Mouse (Mus musculus) lung, postnatal 0 days (tissue): ENCODE measurements at regions not wholly inside any gene's neighbourhood (a gene's known extent, or its start where the extent isn't known, plus 50 kb on each side); places are given as distances from the start of the nearest gene placed in this dataset.

Experiments
- ATAC-seq: fragments of 200-750 bp; cut with Nextera tagmentation; 2 replicates; pipeline ENCODE4 v1.8.0; 2017; ENCODE audit warnings: moderate library complexity
- DNase-seq: peaks from one replicate; pipeline ENCODE4 v3.0.0-alpha.2; 2016; ENCODE audit warnings: low spot score
- H3K27ac ChIP-seq: fragments of 300-500 bp; sonication (generic); 2 replicates; pipeline ENCODE4 v1.5.1; 2014; ENCODE audit warnings: antibody characterized with exemption, mild to moderate bottlenecking, low read length, mixed read lengths
- H3K27me3 ChIP-seq: fragments of 300-500 bp; sonication (generic); replicated peaks from 2 replicates; pipeline ENCODE4 v1.6.1; 2014; ENCODE audit warnings: low read length, mixed read lengths; ENCODE audit not compliant: insufficient read depth
- H3K36me3 ChIP-seq: fragments of 300-500 bp; sonication (generic); 2 replicates; pipeline ENCODE4 v1.6.1; 2014; ENCODE audit warnings: low read length, mixed read lengths; ENCODE audit not compliant: insufficient read depth
- H3K4me1 ChIP-seq: fragments of 300-500 bp; sonication (generic); 2 replicates; pipeline ENCODE4 v1.6.1; 2014; ENCODE audit warnings: antibody characterized with exemption, low read depth, low read length, mixed read lengths; ENCODE audit not compliant: insufficient read depth
- H3K4me2 ChIP-seq: fragments of 300-500 bp; sonication (generic); replicated peaks from 2 replicates; pipeline ENCODE4 v1.6.1; 2014; ENCODE audit warnings: low read depth, mild to moderate bottlenecking, low read length, moderate library complexity, mixed read lengths
- H3K4me3 ChIP-seq: fragments of 300-500 bp; sonication (generic); 2 replicates; pipeline ENCODE4 v1.5.1; 2014; ENCODE audit warnings: low read depth, low read length
- H3K9ac ChIP-seq: fragments of 300-500 bp; sonication (generic); replicated peaks from 2 replicates; pipeline ENCODE4 v1.6.1; 2014; ENCODE audit warnings: low read depth, mild to moderate bottlenecking
- H3K9me3 ChIP-seq: fragments of 300-500 bp; sonication (generic); 2 replicates; pipeline ENCODE4 v1.6.1; 2016; ENCODE audit warnings: low read length, mixed read lengths
- CTCF ChIP-seq: IDR thresholded peaks from 2 replicates; pipeline ENCODE4 v1.5.1; 2016; ENCODE audit warnings: antibody characterized with exemption, mild to moderate bottlenecking
- EP300 ChIP-seq: IDR thresholded peaks from 2 replicates; pipeline ENCODE4 v1.6.1; 2016; ENCODE audit warnings: antibody characterized with exemption, mild to moderate bottlenecking, control low read depth
- WGBS: fragments of 180-500 bp; shearing (Covaris S2); extraction: QIAGEN DNeasy Blood & Tissue Kit; methylation state at CpG from one replicate; pipeline ENCODE4 v1.1.7; 2014; 5-methylcytosine and 5-hydroxymethylcytosine counted together

GRCm38 (mm10) chr13:20661243-20661642, 132.7 kb upstream of the Aoah start:
- Histone ChIP-seq H3K4me3 (no peak overlapping the region), H3K27me3 (no peaks in the 10 kb centered on the region), H3K9ac (no peak overlapping the region), H3K4me1 (no peaks in the 10 kb centered on the region), H3K9me3 (no peaks in the 10 kb centered on the region), H3K27ac (no peak overlapping the region), H3K4me2 (no peak overlapping the region), H3K36me3 (no peaks in the 10 kb centered on the region)
- ATAC-seq (no peak), DNase-seq (no peak)
- WGBS, result 50% methylated on average over 1 of the region's 1 CpGs
- TF ChIP-seq CTCF, result no peak

GRCm38 (mm10) chr13:20678754-20679153, 115.2 kb upstream of the Aoah start:
- 58% methylated on average over 3 of the region's 3 CpGs for WGBS
- Histone ChIP-seq H3K4me3 (no peak overlapping the region), H3K4me1 (no peaks in the 10 kb centered on the region), H3K9me3 (no peaks in the 10 kb centered on the region), H3K27me3 (no peaks in the 10 kb centered on the region), H3K27ac (no peak overlapping the region), H3K36me3 (no peaks in the 10 kb centered on the region), H3K9ac (no peak overlapping the region), H3K4me2 (no peak overlapping the region)
- ATAC-seq (no peak), DNase-seq (peak; percentile 10)
- no peak for TF ChIP-seq CTCF
- TF ChIP-seq EP300, result no peak

GRCm38 (mm10) chr13:20686914-20687313, 107.0 kb upstream of the Aoah start:
- Histone ChIP-seq H3K27ac (no peak overlapping the region), H3K4me1 (no peaks in the 10 kb centered on the region), H3K4me3 (no peak overlapping the region), H3K9me3 (no peaks in the 10 kb centered on the region), H3K4me2 (no peak overlapping the region), H3K27me3 (no peaks in the 10 kb centered on the region), H3K36me3 (no peaks in the 10 kb centered on the region), H3K9ac (no peak overlapping the region)
- ATAC-seq (no peak), DNase-seq (no peak)
- TF ChIP-seq EP300 (no peak), CTCF (no peak)
- WGBS, result 64% methylated on average over 9 of the region's 9 CpGs

GRCm38 (mm10) chr13:20687453-20687852, 106.5 kb upstream of the Aoah start:
- Histone ChIP-seq H3K9ac (no peak overlapping the region), H3K4me1 (no peaks in the 10 kb centered on the region), H3K27ac (no peak overlapping the region), H3K36me3 (no peaks in the 10 kb centered on the region), H3K9me3 (no peaks in the 10 kb centered on the region), H3K27me3 (no peaks in the 10 kb centered on the region), H3K4me2 (no peak overlapping the region), H3K4me3 (no peak overlapping the region)
- 82% methylated on average over 1 of the region's 1 CpGs for WGBS
- ATAC-seq (no peak), DNase-seq (no peak)
- TF ChIP-seq EP300 (no peak), CTCF (no peak)

- H3K36me3 ChIP-seq, result no peaks in the 10 kb centered on the region
- TF ChIP-seq EP300 (no peak), CTCF (no peak)
- 86% methylated on average over 6 of the region's 6 CpGs for WGBS
- H3K27ac ChIP-seq, result no peak overlapping the region
- H3K9ac ChIP-seq, result no peak overlapping the region
- DNase-seq (no peak), ATAC-seq (no peak)
- H3K4me3 ChIP-seq, result no peak overlapping the region
- H3K4me1 ChIP-seq, result no peaks in the 10 kb centered on the region
- H3K9me3 ChIP-seq, result no peaks in the 10 kb centered on the region
- H3K4me2 ChIP-seq, result no peak overlapping the region
- H3K27me3 ChIP-seq, result no peaks in the 10 kb centered on the region
Observed at GRCm38 (mm10) chr13:20711486-20711885, 82.4 kb upstream of the Aoah start.

GRCm38 (mm10) chr13:20723326-20724120, 70.4 kb upstream of the Aoah start:
- Histone ChIP-seq H3K4me2 (no peak overlapping the region), H3K4me3 (no peak overlapping the region), H3K27me3 (no peaks in the 10 kb centered on the region), H3K9me3 (no peaks in the 10 kb centered on the region), H3K36me3 (no peaks in the 10 kb centered on the region), H3K27ac (no peak overlapping the region), H3K4me1 (no peaks in the 10 kb centered on the region), H3K9ac (no peak overlapping the region)
- 60% methylated on average over 3 of the region's 3 CpGs for WGBS
- DNase-seq, result no peak
- no peak for ATAC-seq
- TF ChIP-seq EP300 (no peak), CTCF (no peak)

GRCm38 (mm10) chr13:20724419-20724818, 69.5 kb upstream of the Aoah start:
- Histone ChIP-seq H3K4me3 (no peak overlapping the region), H3K9me3 (no peaks in the 10 kb centered on the region), H3K27ac (no peak overlapping the region), H3K4me1 (no peaks in the 10 kb centered on the region), H3K9ac (no peak overlapping the region), H3K36me3 (no peaks in the 10 kb centered on the region), H3K27me3 (no peaks in the 10 kb centered on the region), H3K4me2 (no peak overlapping the region)
- TF ChIP-seq EP300 (no peak), CTCF (no peak)
- DNase-seq, result no peak
- 76% methylated on average over 2 of the region's 2 CpGs for WGBS
- ATAC-seq, result no peak
